Mouse (Mus musculus) testis, adult 2 months (tissue): Measurements from ENCODE around the gene Robo2.

Source experiments
- CTCF ChIP-seq: fragments of 200-500 bp; IDR thresholded peaks from 2 replicates; pipeline ENCODE4 v1.5.1; 2012; ENCODE audit warnings: low read depth, mild to moderate bottlenecking, inconsistent platforms, low read length, moderate library complexity; ENCODE audit not compliant: control insufficient read depth, insufficient read depth, insufficient replicate concordance
- POLR2A ChIP-seq: fragments of 200-500 bp; IDR thresholded peaks from 2 replicates; pipeline ENCODE4 v1.6.1; 2012; ENCODE audit warnings: low read depth, mild to moderate bottlenecking, inconsistent platforms, low read length, moderate library complexity; ENCODE audit not compliant: control insufficient read depth

DNA sequence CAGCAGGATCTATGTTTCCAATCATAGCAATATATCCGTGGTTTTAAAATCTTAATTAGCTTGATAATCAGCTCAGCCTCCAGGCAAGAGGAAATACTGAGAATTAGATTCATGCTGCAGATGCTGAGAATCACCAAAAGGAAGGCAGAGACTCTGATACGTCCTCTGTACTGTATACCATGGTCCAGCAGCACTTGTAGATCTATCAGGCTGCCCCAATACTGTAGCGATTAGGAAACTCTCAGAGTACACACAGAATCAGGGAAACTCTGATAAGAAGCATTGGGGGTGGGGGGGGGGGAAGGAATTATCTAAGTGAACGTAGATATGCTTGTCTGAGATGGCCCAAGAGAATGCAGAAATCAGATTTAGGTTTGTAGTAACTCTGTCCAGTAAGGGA is 496.7 kb downstream of the Robo2 start:
- no peak for TF ChIP-seq CTCF
- TF ChIP-seq POLR2A: no peak
